Mouse (Mus musculus) olfactory bulb, adult 2 months (tissue): ENCODE results near the gene Dctn3. TPM values are rescaled to one million over a fixed set of nuclear protein-coding genes. Genes with fewer than 3 reads are reported as not detected.
"Not testable (repeated sequence)": the region's sequence is repeated elsewhere in the genome, so short reads cannot be mapped to it uniquely, and the experiment has no call there.

Experiments
- H3K27ac ChIP-seq: fragments of 200-500 bp; 2 replicates; pipeline ENCODE4 v1.5.1; 2012; ENCODE audit warnings: low read depth, low read length; ENCODE audit not compliant: insufficient read depth
- H3K4me1 ChIP-seq: fragments of 200-500 bp; 2 replicates; pipeline ENCODE4 v1.6.1; 2012; ENCODE audit warnings: low read length; ENCODE audit not compliant: control insufficient read depth, insufficient read depth
- H3K4me3 ChIP-seq: fragments of 200-500 bp; 2 replicates; pipeline ENCODE4 v1.5.1; 2012; ENCODE audit warnings: mild to moderate bottlenecking, low read depth, low read length, moderate library complexity; ENCODE audit not compliant: insufficient read depth
- CTCF ChIP-seq: fragments of 200-500 bp; IDR thresholded peaks from 2 replicates; pipeline ENCODE4 v1.5.1; 2012; ENCODE audit warnings: low read depth, mild to moderate bottlenecking, low read length, moderate library complexity; ENCODE audit not compliant: insufficient read depth
- POLR2A ChIP-seq: fragments of 200-500 bp; IDR thresholded peaks from 2 replicates; pipeline ENCODE4 v1.6.1; 2012; ENCODE audit warnings: mild to moderate bottlenecking, low read depth, low read length, moderate library complexity; ENCODE audit not compliant: insufficient read depth
- WGBS: fragments of 180-500 bp; shearing (Covaris S2); methylation state at CpG from one replicate; pipeline ENCODE4 v1.1.7; 2018; 5-methylcytosine and 5-hydroxymethylcytosine counted together
- polyA plus RNA-seq: library from polyadenylated mRNA; stranded (reverse); fragments of >200 nt; gene quantifications from 2 replicates; pipeline ENCODE4 v1.2.4, GENCODE M21; 2012; ENCODE audit warnings: low replicate concordance; ENCODE audit not compliant: missing spikeins, insufficient read depth, insufficient read length

Gene Dctn3
- polyA plus RNA-seq, 1 experiment, result not detected

DNA sequence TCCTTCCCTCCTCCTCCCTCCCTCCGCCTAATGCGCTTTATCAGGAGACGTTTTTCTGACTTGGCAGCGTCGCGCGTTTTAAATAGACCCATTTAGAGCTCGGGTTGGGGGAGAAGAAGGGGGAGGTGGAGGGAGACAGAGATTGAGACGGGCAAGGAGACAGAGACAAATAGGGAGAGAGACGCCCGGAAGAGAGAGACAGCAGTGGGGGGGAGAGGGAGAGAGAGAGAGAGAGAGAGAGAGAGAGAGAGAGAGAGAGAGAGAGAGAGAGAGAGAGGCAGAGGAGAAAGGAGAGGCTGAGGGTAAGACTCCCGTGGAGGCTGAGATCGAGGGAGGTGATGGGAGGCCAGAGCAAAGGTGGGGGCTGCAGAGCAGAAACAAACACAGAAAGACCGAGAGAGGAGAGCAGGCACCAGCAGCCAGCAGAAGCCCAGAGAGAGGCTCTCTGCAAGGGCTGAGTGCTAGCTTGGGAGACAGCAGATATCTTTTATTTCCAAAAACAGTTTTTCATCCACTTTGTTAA, 38.0 kb downstream of the Dctn3 start:
- H3K4me3 ChIP-seq, H3K27ac ChIP-seq: not testable (repeated sequence)
- WGBS, result 2% methylated on average over 13 of the region's 14 CpGs
- H3K4me1 ChIP-seq, result peaks cover 27% of the 10 kb centered on the region

DNA sequence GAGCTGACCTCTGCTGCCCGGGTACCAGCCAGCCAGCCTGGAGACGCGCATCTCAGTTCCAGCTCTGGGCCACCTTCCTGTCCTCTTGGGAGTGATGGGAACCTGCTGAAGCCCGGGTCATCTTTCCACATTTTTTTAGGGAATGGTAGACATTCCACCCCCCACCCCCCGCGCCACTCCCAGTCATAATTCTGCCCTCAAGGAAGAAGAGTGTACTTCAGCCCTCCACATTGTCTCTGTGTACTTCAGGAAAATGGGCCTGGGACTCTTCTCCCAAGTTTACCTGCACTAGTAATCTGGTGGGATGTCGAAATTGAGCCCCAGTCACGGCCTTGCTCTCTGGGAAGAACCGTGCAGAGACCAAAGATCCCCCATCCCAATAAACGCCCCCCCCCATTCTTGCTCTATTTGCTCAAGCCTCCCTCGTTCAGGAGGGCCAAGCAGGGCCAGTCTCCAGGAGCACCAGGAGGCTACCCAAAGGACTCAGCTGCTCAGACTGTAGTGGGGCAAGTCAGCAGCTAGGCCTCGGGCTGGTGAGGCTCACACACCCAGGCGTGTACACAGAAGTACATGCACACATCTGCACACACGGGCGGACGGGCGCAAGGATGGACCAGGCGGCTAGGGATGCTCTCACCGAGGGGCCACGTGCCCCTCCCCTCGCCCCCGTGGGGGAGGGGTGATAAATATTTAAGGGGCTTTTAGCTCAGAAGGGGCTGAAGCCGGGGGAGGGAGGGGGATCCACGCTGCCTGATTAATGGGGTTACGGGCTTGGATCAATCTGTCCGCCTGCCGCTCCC, 38.6 kb downstream of the Dctn3 start:
- peaks cover 33% of the 10 kb centered on the region for H3K4me1 ChIP-seq
- H3K27ac ChIP-seq, result 0 out of 2 replicates have a peak overlapping the region, but pooled peaks have one; percentile 20
- peak overlapping the region; percentile 18 for H3K4me3 ChIP-seq
- WGBS, result 11% methylated on average over 25 of the region's 27 CpGs

DNA sequence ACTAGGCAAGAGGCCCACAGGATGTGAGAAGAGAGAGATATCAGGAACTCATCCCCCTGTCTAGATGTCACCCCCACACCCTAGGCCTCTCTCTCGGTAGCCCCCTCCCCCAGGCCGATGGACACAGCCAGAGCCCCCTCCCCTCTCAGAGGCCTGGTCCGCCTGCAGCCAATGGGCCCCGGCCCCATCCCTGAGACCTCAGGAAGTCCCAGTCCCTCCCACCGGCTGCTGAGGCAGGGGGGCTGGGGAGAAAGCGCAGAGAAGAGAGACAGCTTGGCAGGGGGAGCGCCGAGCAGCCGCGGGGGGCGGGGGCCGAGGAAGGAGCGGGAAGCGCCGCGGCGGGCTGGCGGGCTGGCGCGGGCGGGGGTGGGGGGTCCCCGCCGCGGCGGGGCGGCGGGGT, 39.7 kb downstream of the Dctn3 start:
- peak overlapping the region; percentile 29 for H3K4me3 ChIP-seq
- H3K4me1 ChIP-seq, result peaks cover 35% of the 10 kb centered on the region
- not testable (repeated sequence) for H3K27ac ChIP-seq
- WGBS, result 0% methylated on average over 10 of the region's 27 CpGs

DNA sequence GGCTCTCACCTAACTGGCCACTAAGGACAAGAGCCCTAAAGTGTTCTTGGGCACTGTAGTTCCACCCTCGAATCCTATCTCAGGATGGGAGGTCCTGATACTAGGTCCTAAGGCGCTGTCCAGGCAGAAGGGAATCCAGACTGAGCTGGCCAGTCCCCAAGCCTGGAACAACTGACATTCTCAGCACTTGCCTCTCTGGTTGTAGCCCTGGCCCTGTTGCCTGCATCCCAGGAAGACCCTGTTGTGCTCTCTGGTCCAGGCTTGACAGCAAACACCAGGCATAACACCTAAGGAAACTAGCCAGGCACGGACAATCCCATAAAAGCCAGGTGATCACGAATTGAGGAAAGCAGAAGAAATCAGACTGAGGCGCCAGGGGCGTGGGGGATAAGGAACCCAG, 40.2 kb downstream of the Dctn3 start:
- H3K4me3 ChIP-seq, result no peak overlapping the region
- peaks cover 36% of the 10 kb centered on the region for H3K4me1 ChIP-seq
- no peak for TF ChIP-seq CTCF
- no peak for TF ChIP-seq POLR2A
- 0 out of 2 replicates have a peak overlapping the region, but pooled peaks have one; percentile 70 for H3K27ac ChIP-seq
- 54% methylated on average over 6 of the region's 6 CpGs for WGBS

DNA sequence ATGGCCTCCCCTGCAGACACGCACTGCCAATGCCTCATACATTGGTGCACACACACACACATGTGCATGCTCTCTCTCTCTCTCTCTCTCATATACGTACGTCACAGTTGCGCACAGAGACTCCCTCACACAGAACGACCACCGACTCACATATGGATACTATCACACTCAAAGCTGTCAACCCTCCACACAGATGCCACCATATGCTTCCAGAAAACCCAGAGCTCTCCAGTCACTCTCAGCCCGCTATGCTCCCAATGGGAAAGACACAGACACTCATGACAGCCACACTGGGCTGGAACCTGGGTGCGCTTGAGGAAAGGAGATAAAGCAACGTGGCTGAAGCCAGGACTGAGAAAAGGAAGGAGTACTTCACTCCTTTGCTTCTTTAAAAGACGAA, 41.0 kb downstream of the Dctn3 start:
- H3K27ac ChIP-seq, result no peak overlapping the region
- H3K4me1 ChIP-seq, result peaks cover 44% of the 10 kb centered on the region
- no peak for TF ChIP-seq CTCF
- no peak for TF ChIP-seq POLR2A
- no peak overlapping the region for H3K4me3 ChIP-seq
- WGBS, result 71% methylated on average over 10 of the region's 10 CpGs

DNA sequence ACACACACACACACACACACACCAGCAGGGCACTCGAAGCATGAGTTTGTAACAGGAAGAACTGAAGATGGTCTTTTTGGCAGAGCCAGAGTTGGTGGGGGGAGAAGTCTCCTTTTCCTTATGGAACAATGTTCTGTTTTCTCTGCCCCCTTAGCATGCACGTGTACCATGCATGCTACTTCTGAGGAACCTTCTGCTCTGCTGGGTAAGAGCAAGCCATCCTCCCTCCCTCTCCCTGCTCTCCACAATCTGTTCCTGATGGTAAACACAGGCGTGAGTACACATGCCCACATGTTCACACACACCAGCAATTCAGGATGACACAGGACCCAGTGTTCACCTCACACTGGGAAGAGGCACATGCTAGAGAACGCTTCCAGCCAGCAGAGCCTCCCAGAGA, 41.8 kb downstream of the Dctn3 start:
- no peak for TF ChIP-seq CTCF
- no peak for TF ChIP-seq POLR2A
- 40% methylated on average over 4 of the region's 4 CpGs for WGBS
- Histone ChIP-seq H3K4me3 (no peak overlapping the region), H3K4me1 (peaks cover 52% of the 10 kb centered on the region), H3K27ac (no peak overlapping the region)

DNA sequence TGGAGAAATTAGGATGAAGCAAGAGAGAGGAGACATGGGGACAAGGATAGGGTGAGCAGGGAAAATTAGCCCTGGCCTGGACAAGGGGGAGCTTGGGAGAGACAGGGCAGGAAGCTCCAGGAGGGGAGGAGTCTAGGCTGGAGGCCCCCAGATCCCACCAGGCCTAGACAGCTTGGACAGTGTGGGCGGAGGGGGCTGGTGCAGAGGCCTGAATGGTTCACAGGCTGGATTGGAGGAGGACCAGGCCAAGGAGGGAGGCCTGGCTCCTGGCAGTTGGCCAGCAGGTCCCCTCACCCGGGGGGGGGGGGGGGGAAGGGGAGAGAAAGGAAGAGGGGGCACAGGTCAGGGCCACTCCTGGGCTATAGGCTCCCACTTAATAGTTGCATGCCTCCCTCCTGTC, 43.7 kb downstream of the Dctn3 start:
- Histone ChIP-seq H3K4me1 (peaks cover 51% of the 10 kb centered on the region), H3K27ac (no peak overlapping the region), H3K4me3 (no peak overlapping the region)
- TF ChIP-seq CTCF, result no peak
- no peak for TF ChIP-seq POLR2A
- 6% methylated on average over 2 of the region's 2 CpGs for WGBS

DNA sequence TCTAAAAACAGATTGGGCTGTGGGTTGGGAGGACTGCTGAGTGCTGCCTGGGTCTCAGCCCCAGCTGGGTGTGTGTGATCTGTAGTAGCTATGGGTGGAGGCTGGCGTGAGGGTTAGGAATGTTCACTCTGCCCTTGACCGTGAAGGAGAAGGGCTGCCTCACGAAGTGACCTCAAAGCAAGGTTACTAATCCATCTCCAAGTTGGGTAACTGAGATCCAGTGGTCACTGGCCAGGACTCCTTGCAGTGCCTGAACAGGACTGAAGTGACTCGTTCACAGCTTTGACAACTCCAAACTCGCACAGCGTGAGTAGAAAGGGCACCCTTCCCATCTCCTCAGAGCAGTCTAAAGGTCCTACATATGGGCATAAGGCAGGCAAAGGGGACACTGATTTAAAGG, 44.1 kb downstream of the Dctn3 start:
- Histone ChIP-seq H3K27ac (no peak overlapping the region), H3K4me3 (no peak overlapping the region), H3K4me1 (peaks cover 48% of the 10 kb centered on the region)
- 83% methylated on average over 6 of the region's 6 CpGs for WGBS
- no peak for TF ChIP-seq CTCF
- TF ChIP-seq POLR2A, result no peak

DNA sequence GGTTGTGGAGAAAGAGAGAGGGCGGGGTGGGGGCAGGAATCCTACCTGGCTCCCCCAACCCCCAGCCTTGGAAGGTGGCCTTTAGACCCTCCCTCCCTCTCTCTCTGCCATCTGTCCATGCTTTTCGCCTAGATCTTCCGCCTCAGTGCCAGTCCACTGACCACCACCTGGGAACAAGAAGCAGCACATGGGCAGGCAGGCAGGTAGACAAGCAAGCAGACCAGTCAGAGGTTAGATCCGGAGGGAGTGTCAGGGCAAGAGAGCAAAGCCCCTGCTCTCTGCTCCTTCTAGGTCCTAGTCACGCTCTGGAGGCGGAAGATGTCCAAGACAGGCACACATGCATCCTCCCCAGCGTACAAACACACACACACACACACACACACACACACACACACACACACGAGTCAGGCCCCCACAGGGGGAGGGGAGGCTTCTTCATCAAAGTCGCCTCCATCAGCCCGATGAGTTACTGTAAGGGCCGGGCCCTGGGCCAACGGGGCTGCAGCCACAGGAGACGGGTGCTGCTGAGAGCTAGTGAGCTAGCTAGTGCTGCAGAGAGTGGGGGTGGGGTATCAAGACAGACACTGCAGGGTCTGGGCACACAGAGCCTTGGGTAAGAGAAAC, 45.9 kb downstream of the Dctn3 start:
- 45% methylated on average over 13 of the region's 13 CpGs for WGBS
- Histone ChIP-seq H3K4me1 (peaks cover 49% of the 10 kb centered on the region), H3K4me3 (no peak overlapping the region), H3K27ac (no peak overlapping the region)
- no peak for TF ChIP-seq CTCF
- no peak for TF ChIP-seq POLR2A

DNA sequence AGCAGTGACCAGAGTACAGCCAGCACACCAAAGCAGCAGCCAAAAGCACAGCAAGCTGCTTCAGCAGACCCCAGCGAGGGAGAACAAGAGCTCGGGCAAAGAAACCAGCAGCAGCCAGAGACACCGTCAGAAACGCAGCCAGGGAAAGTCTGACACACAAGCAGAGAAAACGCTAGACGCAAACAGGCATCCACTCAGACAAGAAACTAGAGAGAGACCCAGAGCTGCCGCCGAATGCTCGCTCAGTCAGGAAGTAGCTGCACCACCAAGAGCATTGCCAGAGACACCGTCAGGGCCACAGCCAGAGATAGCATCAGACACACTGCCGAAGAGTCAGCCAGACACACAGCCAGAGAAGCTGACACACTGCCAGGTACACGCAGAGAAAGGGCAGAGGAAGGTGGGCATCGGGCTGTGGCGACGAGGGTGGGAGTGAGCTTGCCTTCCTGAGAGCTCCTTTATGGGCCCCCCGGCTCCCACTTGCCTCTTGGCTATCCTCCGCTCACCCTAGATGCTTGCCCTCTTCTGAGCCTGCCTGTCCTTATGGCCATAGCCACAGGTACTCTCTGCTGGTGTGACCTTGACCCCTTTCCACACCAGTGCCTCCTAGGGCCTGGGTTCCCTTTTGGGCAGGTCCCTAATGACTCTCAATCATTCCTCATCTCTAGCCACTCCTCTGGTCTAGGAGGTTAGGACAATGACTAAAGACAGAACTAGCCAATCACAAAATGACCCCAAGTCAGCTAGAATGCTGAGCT, 46.5 kb downstream of the Dctn3 start:
- 46% methylated on average over 17 of the region's 17 CpGs for WGBS
- no peak for TF ChIP-seq CTCF
- no peak for TF ChIP-seq POLR2A
- Histone ChIP-seq H3K4me1 (peaks cover 48% of the 10 kb centered on the region), H3K4me3 (no peak overlapping the region), H3K27ac (no peak overlapping the region)
